Mouse (Mus musculus): ENCODE data around the gene Gcsam. TPM values are rescaled to one million over a fixed set of nuclear protein-coding genes. Genes with fewer than 3 reads are reported as not detected.

The Gcsam gene
- polyA plus RNA-seq, 1 experiment, result 2.2 TPM

DNA sequence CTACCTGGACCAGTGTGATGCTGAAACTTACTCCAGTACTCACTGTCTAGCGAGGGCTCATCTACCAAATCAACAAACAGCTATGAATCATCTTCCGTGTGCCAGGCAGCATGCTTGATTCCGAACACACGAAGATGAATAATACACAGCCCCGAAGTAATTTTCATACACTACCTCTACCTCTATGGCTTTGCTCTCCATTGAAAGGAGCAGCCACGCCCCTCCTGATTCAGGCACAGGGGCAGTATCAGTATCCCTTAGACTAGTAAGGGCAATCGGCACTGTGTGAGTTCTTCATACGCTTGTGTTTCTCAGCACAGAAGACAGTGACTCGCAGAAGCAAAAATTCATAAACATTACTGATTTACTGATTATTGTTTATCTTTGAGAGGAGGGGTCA, 44.3 kb downstream of the Gcsam start:
- H3K36me3 ChIP-seq (ENCODE audit: control insufficient read depth, insufficient read depth, low read length), result no peaks in the 10 kb centered on the region
- WGBS, result 87% methylated on average over 9 of the region's 9 CpGs
- no peak for DNase-seq (ENCODE audit: low read depth in 1 of 2, low spot score in 2 of 2)
- TF ChIP-seq POLR2A (IDR thresholded peaks at IDR 0.05; ENCODE audit: low read depth, low read length) (no peak), CTCF (IDR thresholded peaks at IDR 0.05; ENCODE audit: extremely low read depth, insufficient read depth, insufficient read length, insufficient replicate concordance) (no peak)
- no peak overlapping the region for H3K4me3 ChIP-seq (ENCODE audit: extremely low read depth, insufficient read depth, insufficient read length)
- no peak overlapping the region for H3K27ac ChIP-seq (ENCODE audit: insufficient read depth, low read length)
- peaks cover 2% of the 10 kb centered on the region; the same call in 1 of the 2 replicates for H3K27me3 ChIP-seq (ENCODE audit: control insufficient read depth, insufficient read depth, low read length)
- peaks cover 7% of the 10 kb centered on the region; the same call in 1 of the 2 replicates for H3K4me1 ChIP-seq (ENCODE audit: control insufficient read depth, insufficient read depth, insufficient read length)

DNA sequence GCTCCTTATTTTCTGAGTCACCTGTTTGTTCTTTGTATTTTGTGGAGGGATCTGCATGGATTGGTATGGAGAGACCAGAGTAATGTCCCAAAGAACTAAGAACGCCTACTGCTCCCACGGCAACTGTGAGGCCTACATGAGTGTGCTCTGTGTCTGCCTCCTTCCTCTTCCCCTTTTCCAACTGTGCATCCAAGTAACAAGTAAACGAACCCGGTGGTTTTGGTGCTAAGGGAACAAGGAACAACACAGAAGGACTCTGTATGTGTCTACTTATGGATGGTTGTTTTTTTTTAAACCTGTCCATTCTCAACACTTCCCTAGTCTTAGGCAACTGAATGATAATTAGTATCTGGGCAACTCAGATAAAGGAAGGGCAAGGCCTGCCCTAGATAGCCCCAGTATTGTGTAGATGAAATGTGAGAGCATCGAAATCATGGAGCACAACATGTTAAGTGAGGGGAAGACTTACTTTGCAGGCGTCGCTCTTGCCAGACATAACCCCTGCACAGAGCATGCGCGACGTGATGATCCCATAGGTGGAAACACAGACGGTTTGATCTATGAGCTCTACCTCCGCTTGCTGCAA, 47.5 kb downstream of the Gcsam start:
- H3K27ac ChIP-seq (ENCODE audit: insufficient read depth, low read length), result no peak overlapping the region
- H3K4me1 ChIP-seq (ENCODE audit: control insufficient read depth, insufficient read depth, insufficient read length), result peaks cover 7% of the 10 kb centered on the region; the same call in 1 of the 2 replicates
- no peak for DNase-seq (ENCODE audit: low read depth in 1 of 2, low spot score in 2 of 2)
- TF ChIP-seq CTCF (IDR thresholded peaks at IDR 0.05; ENCODE audit: extremely low read depth, insufficient read depth, insufficient read length, insufficient replicate concordance) (no peak), POLR2A (IDR thresholded peaks at IDR 0.05; ENCODE audit: low read depth, low read length) (no peak)
- H3K27me3 ChIP-seq (ENCODE audit: control insufficient read depth, insufficient read depth, low read length), result peaks cover 2% of the 10 kb centered on the region; the same call in 1 of the 2 replicates
- H3K4me3 ChIP-seq (ENCODE audit: extremely low read depth, insufficient read depth, insufficient read length), result no peak overlapping the region
- no peaks in the 10 kb centered on the region for H3K36me3 ChIP-seq (ENCODE audit: control insufficient read depth, insufficient read depth, low read length)
- WGBS, result 80% methylated on average over 12 of the region's 12 CpGs

DNA sequence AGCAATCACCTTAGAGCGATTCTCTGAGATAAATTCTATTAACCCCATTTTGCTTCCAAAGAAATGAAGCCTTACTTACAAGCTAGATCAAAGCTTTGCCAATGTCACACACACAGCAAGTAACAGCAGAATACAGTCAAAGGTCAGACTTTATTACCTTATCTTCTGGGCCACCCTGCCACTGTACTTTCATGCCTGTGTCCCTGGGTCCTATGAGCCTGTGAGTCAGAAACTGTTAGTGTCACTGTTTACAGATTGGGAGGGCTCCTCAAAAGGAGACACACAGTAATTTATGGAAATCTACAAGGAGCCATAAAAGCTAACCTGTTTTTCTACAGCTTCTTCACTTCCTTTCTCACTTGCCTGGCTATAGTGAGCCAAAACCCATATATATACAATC, 48.1 kb downstream of the Gcsam start:
- H3K4me3 ChIP-seq (ENCODE audit: extremely low read depth, insufficient read depth, insufficient read length), result no peak overlapping the region
- H3K36me3 ChIP-seq (ENCODE audit: control insufficient read depth, insufficient read depth, low read length), result no peaks in the 10 kb centered on the region
- WGBS, result 94% methylated on average over 1 of the region's 1 CpGs
- DNase-seq (ENCODE audit: low read depth in 1 of 2, low spot score in 2 of 2), result no peak
- H3K27ac ChIP-seq (ENCODE audit: insufficient read depth, low read length), result no peak overlapping the region
- peaks cover 7% of the 10 kb centered on the region; the same call in 1 of the 2 replicates for H3K4me1 ChIP-seq (ENCODE audit: control insufficient read depth, insufficient read depth, insufficient read length)
- TF ChIP-seq CTCF (IDR thresholded peaks at IDR 0.05; ENCODE audit: extremely low read depth, insufficient read depth, insufficient read length, insufficient replicate concordance), result no peak
- no peak for TF ChIP-seq POLR2A (IDR thresholded peaks at IDR 0.05; ENCODE audit: low read depth, low read length)
- peaks cover 2% of the 10 kb centered on the region; the same call in 1 of the 2 replicates for H3K27me3 ChIP-seq (ENCODE audit: control insufficient read depth, insufficient read depth, low read length)

DNA sequence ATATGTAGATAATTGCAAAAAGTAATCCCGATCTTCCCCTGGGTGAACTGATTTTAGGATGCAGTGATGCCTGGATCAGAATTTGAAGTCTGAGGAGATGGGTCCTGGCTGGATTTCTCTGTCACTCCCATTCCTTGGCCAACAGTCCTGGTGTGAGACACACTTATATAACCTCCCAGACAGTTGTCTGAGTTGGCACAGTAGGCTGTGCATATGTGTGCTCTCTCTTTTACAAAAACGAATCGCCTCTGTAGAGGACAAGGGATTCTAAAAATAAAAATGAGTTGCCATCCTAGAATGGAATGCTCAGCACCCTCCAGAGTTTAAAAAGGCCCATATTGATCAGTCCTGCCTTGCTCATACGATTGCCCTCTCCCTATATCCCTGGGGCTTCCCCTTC, 49.4 kb downstream of the Gcsam start:
- no peak for DNase-seq (ENCODE audit: low read depth in 1 of 2, low spot score in 2 of 2)
- TF ChIP-seq POLR2A (IDR thresholded peaks at IDR 0.05; ENCODE audit: low read depth, low read length) (no peak), CTCF (IDR thresholded peaks at IDR 0.05; ENCODE audit: extremely low read depth, insufficient read depth, insufficient read length, insufficient replicate concordance) (no peak)
- whole genome bisulfite sequencing, result 85% methylated on average over 4 of the region's 4 CpGs
- no peak overlapping the region for H3K4me3 ChIP-seq (ENCODE audit: extremely low read depth, insufficient read depth, insufficient read length)
- H3K4me1 ChIP-seq (ENCODE audit: control insufficient read depth, insufficient read depth, insufficient read length), result no peaks in the 10 kb centered on the region
- H3K27ac ChIP-seq (ENCODE audit: insufficient read depth, low read length), result no peak overlapping the region
- no peaks in the 10 kb centered on the region for H3K36me3 ChIP-seq (ENCODE audit: control insufficient read depth, insufficient read depth, low read length)
- H3K27me3 ChIP-seq (ENCODE audit: control insufficient read depth, insufficient read depth, low read length), result no peaks in the 10 kb centered on the region

DNA sequence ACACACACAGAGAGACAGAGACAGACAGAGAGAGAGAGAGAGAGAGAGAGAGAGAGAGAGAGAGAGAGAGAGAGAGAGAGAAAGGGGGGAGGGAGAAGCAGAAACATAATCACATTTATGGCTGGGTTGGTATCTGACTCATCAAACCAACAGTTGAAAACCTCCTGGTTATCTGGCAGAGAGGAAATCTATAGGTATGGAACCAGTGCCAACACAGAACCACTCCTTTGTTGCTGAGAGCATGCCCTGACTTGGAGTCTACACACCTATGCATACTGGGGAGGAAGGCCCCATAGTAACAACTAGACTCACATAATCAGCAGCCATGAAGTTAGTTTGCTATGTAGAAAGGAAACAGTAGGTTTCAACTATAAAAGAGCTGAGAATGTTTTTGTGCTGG, 52.2 kb downstream of the Gcsam start:
- Histone ChIP-seq H3K4me3 (ENCODE audit: extremely low read depth, insufficient read depth, insufficient read length) (no peak overlapping the region), H3K27me3 (ENCODE audit: control insufficient read depth, insufficient read depth, low read length) (no peaks in the 10 kb centered on the region), H3K4me1 (ENCODE audit: control insufficient read depth, insufficient read depth, insufficient read length) (no peaks in the 10 kb centered on the region), H3K36me3 (ENCODE audit: control insufficient read depth, insufficient read depth, low read length) (no peaks in the 10 kb centered on the region), H3K27ac (ENCODE audit: insufficient read depth, low read length) (no peak overlapping the region)
- no peak for DNase-seq (ENCODE audit: low read depth in 1 of 2, low spot score in 2 of 2)
- TF ChIP-seq POLR2A (IDR thresholded peaks at IDR 0.05; ENCODE audit: low read depth, low read length) (no peak), CTCF (IDR thresholded peaks at IDR 0.05; ENCODE audit: extremely low read depth, insufficient read depth, insufficient read length, insufficient replicate concordance) (no peak)

DNA sequence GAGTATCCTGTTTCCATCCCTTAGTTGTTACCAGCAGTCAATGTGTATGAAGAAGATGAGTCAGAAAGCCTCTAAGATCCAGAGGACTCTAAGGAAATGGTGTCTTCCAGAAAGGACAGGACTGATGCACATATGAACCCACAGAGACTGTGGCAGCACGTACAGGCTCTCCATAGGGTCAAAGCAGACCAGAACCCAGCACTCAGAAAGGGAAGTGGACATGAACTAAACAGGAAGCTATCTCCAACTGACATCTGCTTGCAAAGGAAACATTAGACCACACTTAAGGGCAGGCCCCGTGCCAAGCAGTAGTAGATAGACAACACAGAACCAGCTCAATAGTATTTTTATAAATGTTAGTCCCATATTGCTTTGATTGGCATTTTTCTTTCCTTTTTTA, 56.0 kb downstream of the Gcsam start:
- no peak for DNase-seq (ENCODE audit: low read depth in 1 of 2, low spot score in 2 of 2)
- H3K27me3 ChIP-seq (ENCODE audit: control insufficient read depth, insufficient read depth, low read length), result no peaks in the 10 kb centered on the region
- no peak for TF ChIP-seq CTCF (IDR thresholded peaks at IDR 0.05; ENCODE audit: extremely low read depth, insufficient read depth, insufficient read length, insufficient replicate concordance)
- no peak for TF ChIP-seq POLR2A (IDR thresholded peaks at IDR 0.05; ENCODE audit: low read depth, low read length)
- no peaks in the 10 kb centered on the region for H3K36me3 ChIP-seq (ENCODE audit: control insufficient read depth, insufficient read depth, low read length)
- no peak overlapping the region for H3K27ac ChIP-seq (ENCODE audit: insufficient read depth, low read length)
- H3K4me1 ChIP-seq (ENCODE audit: control insufficient read depth, insufficient read depth, insufficient read length), result no peaks in the 10 kb centered on the region
- H3K4me3 ChIP-seq (ENCODE audit: extremely low read depth, insufficient read depth, insufficient read length), result no peak overlapping the region
- 5% methylated on average over 2 of the region's 2 CpGs for WGBS

DNA sequence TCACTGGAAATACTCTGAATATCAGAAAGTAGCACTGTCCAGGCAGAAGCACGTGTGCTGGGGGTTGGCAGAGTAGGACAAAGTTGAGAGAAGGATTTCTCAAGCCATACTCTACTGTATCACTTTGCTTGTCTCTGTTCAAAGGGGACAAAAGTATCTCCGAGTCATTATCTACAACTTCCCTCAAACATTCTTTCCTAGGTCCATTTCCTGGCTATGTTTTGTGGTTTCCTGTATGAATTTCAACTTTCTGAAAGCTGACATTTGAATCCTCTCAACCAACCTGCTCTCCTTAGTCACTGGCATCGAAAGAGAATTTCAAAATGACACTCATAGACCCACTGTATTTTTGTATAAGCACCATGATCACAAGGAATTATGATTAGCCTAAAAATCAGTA, 58.0 kb downstream of the Gcsam start:
- Histone ChIP-seq H3K27ac (ENCODE audit: insufficient read depth, low read length) (no peak overlapping the region), H3K4me1 (ENCODE audit: control insufficient read depth, insufficient read depth, insufficient read length) (no peaks in the 10 kb centered on the region), H3K36me3 (ENCODE audit: control insufficient read depth, insufficient read depth, low read length) (no peaks in the 10 kb centered on the region), H3K4me3 (ENCODE audit: extremely low read depth, insufficient read depth, insufficient read length) (no peak overlapping the region), H3K27me3 (ENCODE audit: control insufficient read depth, insufficient read depth, low read length) (no peaks in the 10 kb centered on the region)
- WGBS, result 12% methylated on average over 3 of the region's 3 CpGs
- TF ChIP-seq POLR2A (IDR thresholded peaks at IDR 0.05; ENCODE audit: low read depth, low read length), result no peak
- no peak for TF ChIP-seq CTCF (IDR thresholded peaks at IDR 0.05; ENCODE audit: extremely low read depth, insufficient read depth, insufficient read length, insufficient replicate concordance)
- DNase-seq (ENCODE audit: low read depth in 1 of 2, low spot score in 2 of 2), result no peak
